Mouse (Mus musculus) embryonic facial prominence, embryonic 11.5 days (tissue): ENCODE measurements at regions not wholly inside any gene's neighbourhood (a gene's known extent, or its start where the extent isn't known, plus 50 kb on each side); places are given as distances from the start of the nearest gene placed in this dataset.
"Not testable (repeated sequence)": the region's sequence is repeated elsewhere in the genome, so short reads cannot be mapped to it uniquely, and the experiment has no call there.

Experiments used
- ATAC-seq: fragments of 200-750 bp; cut with Nextera tagmentation; replicated peaks from 2 replicates; pipeline ENCODE4 v1.8.0; 2017; ENCODE audit warnings: low read depth; ENCODE audit not compliant: insufficient number of reproducible peaks, low FRiP score, low TSS enrichment
- DNase-seq: peaks from one replicate; pipeline ENCODE4 v3.0.0-alpha.2; 2015; ENCODE audit warnings: low spot score
- H3K27ac ChIP-seq: fragments of 300-500 bp; sonication (generic); replicated peaks from 2 replicates; pipeline ENCODE4 v1.5.1; 2014; ENCODE audit warnings: mild to moderate bottlenecking, low read depth, low read length, control low read depth
- H3K27me3 ChIP-seq: fragments of 300-500 bp; sonication (generic); 2 replicates; pipeline ENCODE4 v1.6.1; 2014; ENCODE audit warnings: mild to moderate bottlenecking, low read length, moderate library complexity, mixed read lengths; ENCODE audit not compliant: control insufficient read depth, insufficient read depth
- H3K36me3 ChIP-seq: fragments of 300-500 bp; sonication (generic); replicated peaks from 2 replicates; pipeline ENCODE4 v1.6.1; 2014; ENCODE audit warnings: low read depth, mild to moderate bottlenecking, low read length, moderate library complexity, mixed read lengths; ENCODE audit not compliant: control insufficient read depth, insufficient read depth
- H3K4me1 ChIP-seq: fragments of 300-500 bp; sonication (generic); 2 replicates; pipeline ENCODE4 v1.6.1; 2014; ENCODE audit warnings: low read length, mixed read lengths; ENCODE audit not compliant: control insufficient read depth, insufficient read depth
- H3K4me2 ChIP-seq: fragments of 300-500 bp; sonication (generic); 2 replicates; pipeline ENCODE4 v1.6.1; 2014; ENCODE audit warnings: low read depth, mild to moderate bottlenecking, control low read depth, low read length, moderate library complexity
- H3K4me3 ChIP-seq: fragments of 300-500 bp; sonication (generic); 2 replicates; pipeline ENCODE4 v1.5.1; 2014; ENCODE audit warnings: low read depth, low read length, control low read depth
- H3K9ac ChIP-seq: fragments of 300-500 bp; sonication (generic); replicated peaks from 2 replicates; pipeline ENCODE4 v1.6.1; 2014; ENCODE audit warnings: mild to moderate bottlenecking, control low read depth, low read length
- H3K9me3 ChIP-seq: fragments of 300-500 bp; sonication (generic); replicated peaks from 2 replicates; pipeline ENCODE4 v1.6.1; 2016; ENCODE audit warnings: mild to moderate bottlenecking, low read length, inconsistent platforms, mixed read lengths; ENCODE audit not compliant: control insufficient read depth
- WGBS: fragments of 180-500 bp; shearing (Covaris S2); extraction: QIAGEN DNeasy Blood & Tissue Kit; methylation state at CpG from one replicate; pipeline ENCODE4 v1.1.7; 2014; 5-methylcytosine and 5-hydroxymethylcytosine counted together

DNA sequence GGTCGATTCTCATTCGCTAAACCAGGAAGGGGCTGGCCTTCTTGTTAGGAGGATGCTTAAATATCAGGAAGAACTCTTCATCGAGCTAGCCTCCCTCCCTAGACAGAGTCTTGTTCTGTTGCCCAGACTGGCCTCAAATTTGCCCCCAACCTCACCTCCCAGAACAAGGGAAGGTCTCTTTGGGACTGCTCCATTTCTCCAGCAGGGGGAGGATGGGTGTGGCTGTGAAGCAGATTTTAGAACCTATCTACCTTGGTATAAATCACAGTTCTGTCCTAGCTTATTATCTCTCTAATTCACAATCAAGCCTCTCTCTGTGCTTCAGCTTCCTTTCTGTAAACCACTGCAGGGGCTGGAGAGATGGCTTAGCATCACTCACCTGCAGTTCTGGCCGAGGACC, 75.1 kb downstream of the Dmrta2 start:
- DNase-seq = peak; percentile 8
- no peaks in the 10 kb centered on the region for H3K9me3 ChIP-seq
- no peaks in the 10 kb centered on the region for H3K27me3 ChIP-seq
- 86% methylated on average over 4 of the region's 4 CpGs for WGBS
- H3K4me2 ChIP-seq = no peak overlapping the region
- H3K36me3 ChIP-seq = no peaks in the 10 kb centered on the region
- H3K4me3 ChIP-seq = no peak overlapping the region
- no peaks in the 10 kb centered on the region for H3K4me1 ChIP-seq
- no peak overlapping the region for H3K9ac ChIP-seq
- no peak for ATAC-seq
- H3K27ac ChIP-seq = no peak overlapping the region

DNA sequence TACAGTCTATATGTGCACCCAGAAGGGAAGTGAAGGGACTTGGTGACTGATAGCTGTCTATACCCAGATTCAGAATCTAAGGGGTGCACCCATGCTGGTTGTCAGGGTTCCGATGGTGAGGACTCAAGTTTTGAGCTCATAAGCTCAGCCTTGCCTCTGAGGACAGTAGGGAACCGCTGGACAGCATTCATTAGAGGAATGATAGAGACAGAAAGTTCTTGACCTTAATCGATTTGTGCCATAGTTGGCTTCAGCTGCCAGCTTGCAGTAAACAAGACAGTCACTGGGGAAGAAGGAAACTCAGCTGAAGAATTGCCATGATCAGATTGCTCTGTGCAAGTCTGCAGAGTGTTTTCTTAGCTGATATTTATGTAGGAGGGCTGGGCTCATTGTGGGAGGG, 96.0 kb downstream of the Dmrta2 start:
- no peak overlapping the region for H3K27ac ChIP-seq
- ATAC-seq (no peak), DNase-seq (no peak)
- H3K4me2 ChIP-seq = no peak overlapping the region
- H3K9me3 ChIP-seq = no peaks in the 10 kb centered on the region
- 79% methylated on average over 3 of the region's 3 CpGs for WGBS
- no peaks in the 10 kb centered on the region for H3K36me3 ChIP-seq
- H3K4me1 ChIP-seq = no peaks in the 10 kb centered on the region
- H3K4me3 ChIP-seq = no peak overlapping the region
- H3K27me3 ChIP-seq = no peaks in the 10 kb centered on the region
- no peak overlapping the region for H3K9ac ChIP-seq

DNA sequence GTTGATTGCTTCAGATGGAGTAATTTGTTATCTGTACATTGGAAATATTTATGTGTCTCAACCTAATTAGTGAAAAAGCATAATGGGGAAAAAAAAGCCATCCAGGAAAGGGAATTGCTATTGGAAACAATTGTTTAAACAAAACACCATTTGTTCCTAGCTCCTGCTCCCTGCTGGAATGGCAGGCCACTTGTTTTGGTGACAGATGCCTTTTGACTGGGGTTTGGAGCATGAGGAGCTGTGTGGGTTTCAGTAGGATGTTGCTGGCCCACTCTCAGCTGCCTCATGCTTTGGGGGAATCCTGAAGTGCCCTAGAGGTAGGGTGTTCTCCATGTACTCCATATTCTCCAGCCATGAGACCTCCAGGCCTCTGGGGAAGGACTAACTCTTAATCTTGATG, 105.5 kb downstream of the Dmrta2 start:
- Histone ChIP-seq H3K4me1 (no peaks in the 10 kb centered on the region), H3K36me3 (no peaks in the 10 kb centered on the region), H3K9ac (no peak overlapping the region), H3K27me3 (no peaks in the 10 kb centered on the region), H3K27ac (no peak overlapping the region), H3K9me3 (no peaks in the 10 kb centered on the region), H3K4me2 (no peak overlapping the region), H3K4me3 (no peak overlapping the region)
- DNase-seq (no peak), ATAC-seq (no peak)

DNA sequence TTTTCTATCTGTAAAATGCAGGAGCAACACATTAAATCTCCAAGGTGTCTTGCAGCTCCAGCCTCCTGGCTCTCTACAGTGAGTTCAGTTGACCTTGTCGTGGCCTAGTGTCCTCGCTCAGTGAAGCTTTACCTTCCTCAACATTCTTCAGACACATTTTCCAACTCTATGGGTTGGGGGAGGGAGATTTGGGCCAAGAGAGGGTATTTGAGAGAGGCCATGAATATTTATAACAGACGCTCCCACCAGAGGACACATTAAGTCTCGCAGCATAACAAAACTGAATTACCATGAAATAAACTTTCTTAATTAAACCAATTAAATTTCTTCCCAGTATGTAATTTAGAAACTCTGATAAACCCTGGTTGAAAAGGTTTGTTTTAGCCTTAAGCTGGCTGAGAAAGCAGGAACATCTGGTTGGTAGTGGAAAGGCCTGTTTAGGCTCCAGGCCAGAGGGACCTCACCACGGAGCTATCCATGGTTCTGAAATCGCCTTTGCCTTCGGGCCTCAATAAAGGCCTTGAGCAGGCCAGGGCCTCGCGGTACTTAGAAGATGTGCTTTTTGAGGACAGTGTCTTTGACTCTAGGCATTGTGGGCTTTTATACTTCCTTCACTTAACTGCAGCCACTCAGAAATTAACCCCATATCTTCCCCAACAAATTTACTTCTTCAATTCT, 109.9 kb downstream of the Dmrta2 start:
- H3K27ac ChIP-seq = no peak overlapping the region
- WGBS = 33% methylated on average over 9 of the region's 9 CpGs
- no peak overlapping the region for H3K4me3 ChIP-seq
- no peak overlapping the region for H3K9ac ChIP-seq
- no peaks in the 10 kb centered on the region for H3K4me1 ChIP-seq
- peak; percentile 95 for DNase-seq
- no peaks in the 10 kb centered on the region for H3K27me3 ChIP-seq
- no peaks in the 10 kb centered on the region for H3K36me3 ChIP-seq
- peak; percentile 65; the same call in 1 of the 2 replicates for ATAC-seq
- no peak overlapping the region for H3K4me2 ChIP-seq
- H3K9me3 ChIP-seq = no peaks in the 10 kb centered on the region

DNA sequence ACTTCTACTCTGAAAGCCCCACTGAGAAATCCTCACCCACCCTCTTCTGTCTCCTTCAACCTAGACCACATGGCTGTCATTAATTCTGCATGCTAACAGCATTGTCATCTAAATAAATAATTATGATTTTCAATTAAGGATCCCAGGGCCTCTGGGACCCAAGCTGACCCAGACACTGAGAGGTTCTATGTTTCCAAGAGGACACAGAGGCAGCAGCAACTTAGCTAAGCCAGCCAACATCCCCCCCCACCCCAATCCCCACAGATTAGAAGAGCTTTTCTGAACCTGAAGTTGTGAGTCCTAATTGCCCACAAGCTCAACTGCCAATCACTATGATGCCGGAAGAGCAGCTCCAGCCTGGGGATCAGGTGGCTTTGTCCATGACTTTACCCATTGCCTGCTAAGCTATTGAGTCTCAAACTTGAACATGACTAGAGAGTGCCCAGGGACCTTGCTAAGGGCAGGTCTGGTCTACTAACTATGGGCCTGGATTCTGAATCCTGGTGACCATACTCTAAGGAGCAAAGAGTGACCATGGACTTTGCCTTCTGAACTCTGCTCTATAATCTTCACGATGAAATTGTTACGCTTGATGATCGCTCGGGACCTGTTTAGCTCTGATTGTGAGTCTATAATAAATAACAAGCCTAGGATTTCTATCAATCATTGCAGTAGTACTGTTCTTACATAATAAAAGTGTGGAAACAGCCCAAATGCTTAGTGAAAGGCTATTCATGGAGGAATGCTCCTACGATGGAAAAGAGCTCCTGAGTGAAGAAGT, 115.4 kb downstream of the Dmrta2 start:
- Histone ChIP-seq H3K4me1 (no peaks in the 10 kb centered on the region), H3K27ac (no peak overlapping the region), H3K4me3 (no peak overlapping the region), H3K27me3 (no peaks in the 10 kb centered on the region), H3K9me3 (no peaks in the 10 kb centered on the region), H3K36me3 (no peaks in the 10 kb centered on the region), H3K4me2 (no peak overlapping the region), H3K9ac (no peak overlapping the region)
- no peak for ATAC-seq
- no peak for DNase-seq
- 91% methylated on average over 6 of the region's 6 CpGs for WGBS

DNA sequence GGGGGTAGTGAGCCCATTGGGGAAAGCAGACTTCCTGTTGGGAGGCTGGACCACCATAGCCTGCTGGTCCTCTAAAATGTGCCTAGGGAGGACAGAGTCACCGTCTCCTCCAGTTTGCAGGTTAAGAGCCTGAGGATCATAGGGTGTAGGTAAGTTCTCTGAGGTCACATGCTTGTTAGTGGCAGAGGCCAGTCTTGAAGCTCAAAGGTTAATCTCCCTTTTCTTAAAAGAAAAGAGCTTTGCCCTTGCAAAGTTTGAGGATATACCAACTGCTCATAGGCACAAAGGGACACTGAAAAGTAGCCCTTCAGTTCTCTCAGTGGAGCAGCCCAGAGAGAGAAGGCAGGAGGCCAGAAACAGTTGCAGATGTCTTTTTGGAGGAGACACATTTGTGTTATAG, 116.7 kb downstream of the Dmrta2 start:
- H3K27ac ChIP-seq = no peak overlapping the region
- no peaks in the 10 kb centered on the region for H3K36me3 ChIP-seq
- WGBS = 81% methylated on average over 1 of the region's 1 CpGs
- no peaks in the 10 kb centered on the region for H3K4me1 ChIP-seq
- H3K4me2 ChIP-seq = no peak overlapping the region
- DNase-seq (no peak), ATAC-seq (no peak)
- H3K9ac ChIP-seq = no peak overlapping the region
- H3K27me3 ChIP-seq = no peaks in the 10 kb centered on the region
- no peak overlapping the region for H3K4me3 ChIP-seq
- H3K9me3 ChIP-seq = no peaks in the 10 kb centered on the region

DNA sequence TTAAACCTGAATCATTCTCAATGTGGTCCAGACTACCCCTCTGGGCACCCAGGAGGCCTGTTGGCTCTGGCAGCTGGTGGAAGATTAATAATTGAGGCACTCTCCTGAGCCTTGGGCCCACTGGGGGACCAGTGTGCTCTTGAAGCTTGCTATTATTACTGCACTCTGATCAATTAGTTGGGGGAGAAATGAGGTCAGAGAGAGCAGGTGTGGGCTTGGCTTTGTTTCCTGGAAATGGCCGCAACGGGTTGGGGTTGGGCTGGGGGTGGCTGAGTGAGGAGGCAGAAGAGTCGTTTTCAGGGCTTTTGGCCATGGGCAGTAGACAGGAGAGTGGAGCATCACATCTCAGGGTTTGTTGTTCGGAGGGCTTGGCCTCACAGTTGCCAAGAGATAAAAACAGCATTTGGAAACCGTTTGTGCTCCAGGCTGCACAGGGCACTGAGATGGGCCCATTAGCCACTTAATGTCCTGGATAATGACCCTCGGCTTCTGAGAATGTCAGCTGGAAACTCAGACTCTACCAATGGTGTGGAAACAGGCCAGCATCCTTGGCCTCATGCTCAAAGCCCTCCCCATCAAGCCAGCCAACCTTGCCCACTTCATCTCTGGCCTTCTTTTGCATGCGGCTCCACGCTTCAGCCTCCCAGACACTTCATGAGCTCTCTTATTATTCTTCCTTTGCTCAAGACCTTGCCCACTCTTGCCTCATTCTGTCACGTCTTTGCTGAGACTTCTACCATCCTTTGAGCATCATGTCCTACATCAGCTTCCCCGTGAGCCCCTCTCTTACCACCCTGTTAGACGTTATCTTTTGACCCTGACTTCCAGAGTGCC, 118.1 kb downstream of the Dmrta2 start:
- H3K9ac ChIP-seq = no peak overlapping the region
- H3K27me3 ChIP-seq = no peaks in the 10 kb centered on the region
- peak; percentile 52; the same call in 1 of the 2 replicates for ATAC-seq
- no peaks in the 10 kb centered on the region for H3K4me1 ChIP-seq
- 73% methylated on average over 11 of the region's 11 CpGs for WGBS
- no peak overlapping the region for H3K4me3 ChIP-seq
- no peaks in the 10 kb centered on the region for H3K36me3 ChIP-seq
- no peak overlapping the region for H3K4me2 ChIP-seq
- DNase-seq = no peak
- no peaks in the 10 kb centered on the region for H3K9me3 ChIP-seq
- H3K27ac ChIP-seq = no peak overlapping the region

DNA sequence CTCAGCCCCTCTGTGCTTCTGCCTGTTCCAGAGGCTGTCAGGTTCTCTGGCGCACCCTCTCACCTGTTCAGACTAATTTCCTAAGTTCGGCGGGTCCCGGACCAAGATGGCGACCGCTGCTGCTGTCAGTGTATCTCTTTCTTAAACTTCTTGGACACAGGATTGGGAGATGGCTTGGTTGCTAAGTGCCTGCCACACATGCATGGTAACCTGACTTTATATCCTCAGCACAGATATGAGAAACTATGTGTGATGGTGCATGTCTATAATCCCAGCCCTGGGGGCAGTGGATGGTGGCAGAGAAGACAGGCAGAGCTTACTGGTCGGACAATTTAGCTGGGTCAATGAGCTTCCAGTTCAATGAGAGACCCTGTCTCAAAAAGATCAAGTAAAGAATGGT, 126.3 kb downstream of the Dmrta2 start:
- not testable (repeated sequence) for H3K4me3 ChIP-seq, H3K9ac ChIP-seq, DNase-seq, H3K4me2 ChIP-seq, H3K36me3 ChIP-seq, ATAC-seq, H3K27me3 ChIP-seq, H3K9me3 ChIP-seq, H3K27ac ChIP-seq, H3K4me1 ChIP-seq
- WGBS = 90% methylated on average over 5 of the region's 7 CpGs
